Mouse (Mus musculus) NIH3T3 (cell line): ENCODE measurements around the gene Ppt2.

Source experiments
- DNase-seq: peaks from one replicate; pipeline ENCODE4 v3.0.0-alpha.2; 2012; ENCODE audit warnings: low read depth

Ppt2 gene

DNA sequence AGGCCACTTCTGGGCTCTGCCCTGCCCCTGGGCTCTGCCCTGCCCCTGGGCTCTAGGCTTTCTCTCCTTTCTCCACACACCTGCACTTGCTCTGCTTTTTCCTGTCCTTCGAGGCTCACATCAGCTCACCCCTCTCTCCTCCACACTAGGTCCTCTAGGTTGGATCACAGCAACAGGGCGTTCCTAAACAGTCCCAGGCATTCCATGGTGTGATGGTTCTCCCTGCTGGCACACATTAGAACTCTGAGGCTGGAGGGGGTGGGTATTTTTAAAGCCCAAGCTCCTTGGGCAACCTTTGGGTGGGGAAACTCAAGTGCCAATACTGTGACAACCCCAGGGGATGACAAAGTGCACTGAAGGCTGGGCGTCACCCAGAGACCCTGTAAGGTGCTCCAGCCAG is 9.1 kb upstream of the Ppt2 start:
- no peak for DNase-seq

DNA sequence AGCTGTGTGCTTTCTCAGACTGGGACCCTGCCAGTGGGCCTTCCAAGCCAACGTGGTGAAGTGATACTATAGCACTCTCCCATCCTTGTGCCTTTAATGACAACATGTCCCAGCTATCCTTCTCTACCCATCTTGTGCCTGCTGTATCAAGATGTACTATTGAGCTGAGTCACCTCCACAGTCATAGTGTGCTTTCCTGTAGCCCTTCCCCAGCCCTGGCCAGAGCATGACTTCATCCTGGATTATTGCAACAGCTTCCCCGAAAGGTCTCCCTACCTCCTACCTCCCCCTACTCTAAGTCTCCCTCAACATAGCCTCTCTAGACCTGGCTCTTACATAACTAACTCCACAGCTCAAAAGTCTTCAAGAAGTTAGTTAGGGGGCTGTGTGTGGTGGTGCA is 7.4 kb upstream of the Ppt2 start:
- peak; percentile 66 for DNase-seq

DNA sequence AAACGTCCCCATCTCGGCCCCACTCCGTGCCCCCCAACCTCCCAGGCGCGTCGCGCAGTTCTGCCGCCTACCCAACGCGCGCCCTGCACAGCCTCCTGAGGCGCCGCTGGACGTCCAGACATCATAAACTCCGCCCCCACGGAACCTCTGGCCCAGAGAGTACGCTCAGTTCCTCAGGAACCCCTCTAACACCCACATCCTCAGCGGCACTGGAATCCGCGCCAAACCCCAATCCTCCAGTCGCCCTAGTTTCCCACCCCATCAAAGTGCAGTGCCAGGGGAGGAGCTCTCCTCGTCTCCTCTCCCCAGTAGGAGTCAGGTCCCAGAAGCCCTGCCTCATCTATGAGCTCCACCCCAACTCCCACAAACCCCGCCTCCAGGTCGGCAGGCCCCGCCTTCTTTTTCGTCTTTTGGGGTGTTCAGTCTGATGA is 4.0 kb upstream of the Ppt2 start:
- peak; percentile 72 for DNase-seq

DNA sequence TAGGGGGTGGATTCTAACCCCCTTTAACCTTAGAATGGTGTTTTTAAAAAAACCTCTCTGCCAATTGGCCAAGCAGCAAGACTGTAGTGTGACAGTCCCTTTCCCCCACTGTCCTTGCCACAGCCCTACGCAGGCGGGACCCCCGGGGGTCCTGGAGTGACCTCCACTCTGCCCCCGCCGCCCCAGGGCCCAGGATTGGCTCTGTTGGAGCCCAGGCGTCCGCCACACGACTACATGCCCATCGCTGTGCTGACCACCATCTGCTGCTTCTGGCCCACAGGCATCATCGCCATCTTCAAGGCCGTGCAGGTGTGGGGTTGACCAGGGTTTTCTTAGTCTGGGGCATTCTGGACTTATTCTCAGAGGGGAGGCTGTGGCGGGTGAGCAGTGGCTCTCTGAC is 3.3 kb upstream of the Ppt2 start:
- no peak for DNase-seq

DNA sequence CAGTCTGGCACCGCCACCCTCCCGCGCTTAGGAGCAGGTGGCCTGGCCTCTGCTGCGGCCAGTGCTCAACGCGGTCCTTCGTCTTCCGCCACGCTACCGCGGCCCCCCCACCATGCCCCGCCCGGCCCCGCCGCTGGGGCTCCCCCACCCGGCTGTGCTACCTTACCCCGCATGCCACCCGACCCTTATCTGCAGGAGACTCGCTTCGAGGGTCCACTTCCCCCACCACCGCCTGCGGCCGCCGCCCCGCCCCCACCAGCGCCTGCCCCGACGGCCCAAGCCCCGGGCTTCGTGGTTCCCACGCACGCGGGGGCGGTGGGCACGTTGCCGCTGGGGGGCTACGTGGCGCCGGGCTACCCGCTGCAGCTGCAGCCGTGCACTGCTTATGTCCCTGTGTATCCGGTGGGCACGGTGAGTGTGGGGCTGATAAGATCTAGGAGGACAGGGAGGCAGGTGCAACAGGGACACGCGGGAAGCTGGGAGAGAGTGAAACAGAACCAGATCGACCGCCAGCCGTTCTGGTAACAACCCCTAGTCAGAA is 2.5 kb upstream of the Ppt2 start:
- DNase-seq = no peak

DNA sequence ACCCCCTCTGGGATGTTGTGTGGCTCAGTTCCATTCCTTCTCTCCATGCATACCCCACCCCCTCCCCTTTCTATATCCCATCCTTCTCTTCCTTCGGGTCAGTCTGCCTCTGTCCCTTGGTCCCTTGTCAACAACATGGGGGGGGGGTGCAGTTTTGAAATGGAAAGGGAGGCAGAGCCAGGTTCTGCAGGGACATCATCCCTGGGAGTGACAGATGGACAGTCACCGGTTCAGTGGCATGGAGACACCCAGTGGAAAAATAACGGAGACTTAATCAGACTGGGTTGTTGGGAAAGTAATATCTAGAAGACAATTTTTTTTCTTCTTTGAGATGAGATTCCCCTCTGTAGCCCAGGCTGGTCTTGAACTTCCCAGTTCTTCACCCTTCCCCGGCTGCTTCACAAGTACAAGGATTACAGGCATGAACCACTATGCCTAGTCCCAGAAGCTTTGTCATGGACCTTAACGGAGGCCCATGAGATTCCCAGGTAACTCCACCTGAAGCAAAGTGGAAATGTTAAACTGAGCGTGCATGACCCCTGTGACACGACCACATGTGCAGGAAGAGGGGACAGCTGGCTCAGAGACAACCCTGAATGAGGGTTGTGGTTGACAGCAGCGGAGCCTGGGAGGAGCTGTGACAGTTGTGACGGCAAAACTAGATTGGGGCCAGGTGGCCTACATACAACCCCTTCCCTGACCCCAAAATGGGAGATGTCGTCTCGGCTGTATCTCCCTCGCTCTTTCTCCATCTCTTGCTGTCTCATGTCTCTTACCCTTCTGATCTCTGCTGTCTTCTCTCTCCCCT is 1.7 kb upstream of the Ppt2 start:
- DNase-seq = no peak

DNA sequence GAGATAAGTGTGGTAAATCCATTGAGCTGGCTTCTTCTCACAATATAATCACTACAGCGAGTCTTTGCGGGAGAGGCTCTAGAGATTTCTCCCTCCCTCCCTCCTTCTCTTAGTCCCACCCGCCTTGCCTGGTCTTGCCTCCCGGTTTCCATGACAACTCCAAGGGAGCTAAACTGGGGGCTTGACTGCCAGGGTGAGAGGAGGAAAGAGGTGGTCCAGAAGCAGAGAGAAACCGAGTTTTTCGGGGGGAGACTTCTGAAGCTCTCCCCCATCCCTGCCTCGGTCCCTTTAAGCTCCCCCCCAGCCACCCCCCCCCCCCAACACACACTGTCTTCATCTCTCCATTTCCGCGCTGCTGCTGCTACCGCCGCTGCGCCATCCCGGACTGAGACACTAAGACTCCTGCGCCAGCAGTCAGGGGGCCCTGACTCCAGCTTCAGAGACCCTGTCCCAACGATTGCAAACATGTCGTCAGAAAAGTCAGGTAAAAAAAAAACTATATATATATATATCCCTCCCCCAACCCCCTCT is 976 bp upstream of the Ppt2 start, which contains the start of gene Prrt1:
Prrt1 (plus strand) TSS at position 313 of the 531 bp plus-strand sequence.
- DNase-seq = peak; percentile 38

DNA sequence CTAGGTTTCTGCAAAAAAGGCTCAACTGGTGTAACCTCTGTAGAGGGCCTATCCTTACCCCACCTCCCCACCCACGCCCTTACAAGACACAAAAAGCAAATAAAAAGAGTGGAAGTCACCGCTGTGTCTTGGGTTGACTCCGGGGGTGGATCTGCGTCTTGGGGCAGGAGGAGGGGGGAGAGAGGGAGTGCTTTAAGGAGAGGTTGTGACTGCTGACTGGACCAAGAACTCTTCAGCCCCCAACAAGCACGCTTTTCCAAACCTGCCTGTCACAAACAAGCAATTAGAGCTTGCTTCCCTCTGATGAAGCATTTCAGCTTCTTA is 296 bp upstream of the Ppt2 start:
- DNase-seq = no peak

DNA sequence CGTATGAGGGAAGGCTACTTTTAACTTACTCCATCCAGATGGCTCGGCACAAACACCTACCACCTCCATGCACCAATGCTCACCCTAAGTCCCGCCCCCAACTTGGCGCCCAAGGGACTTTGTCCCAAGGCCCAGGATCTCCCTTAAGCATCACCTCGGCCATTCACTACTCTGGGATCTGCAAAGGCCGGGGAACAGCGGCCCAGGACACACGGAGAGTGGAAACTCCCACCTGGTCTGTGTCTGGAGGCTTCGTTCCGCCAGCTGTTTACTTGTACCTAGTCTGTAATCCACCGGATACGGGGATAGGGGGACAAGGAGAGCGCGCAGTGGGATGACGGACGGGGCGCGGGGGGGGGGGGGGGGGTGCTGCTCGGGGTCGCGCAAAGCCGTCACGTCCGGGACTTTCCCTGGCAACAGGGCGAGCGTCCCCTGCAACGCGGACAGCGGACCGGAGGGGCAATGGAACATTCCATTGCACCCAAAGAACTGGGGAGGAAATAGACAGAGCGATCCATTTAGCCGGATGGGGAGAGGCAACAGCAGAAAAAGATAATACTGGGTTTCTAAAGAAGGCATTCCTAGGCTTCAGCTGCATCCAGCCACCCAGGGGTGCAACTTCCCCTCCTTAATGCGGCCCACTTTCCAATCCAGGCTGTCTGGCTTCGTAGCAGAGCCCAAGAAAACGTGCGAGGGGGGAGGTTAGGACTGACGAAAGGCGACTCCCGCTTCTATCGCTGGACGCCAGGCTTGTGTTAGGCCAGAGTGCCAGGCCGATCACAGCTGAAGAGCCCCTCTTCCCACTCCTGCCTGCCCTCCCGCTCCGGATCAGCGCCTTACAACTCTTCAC is 992 bp downstream of the Ppt2 start:
- peak; percentile 96 for DNase-seq

DNA sequence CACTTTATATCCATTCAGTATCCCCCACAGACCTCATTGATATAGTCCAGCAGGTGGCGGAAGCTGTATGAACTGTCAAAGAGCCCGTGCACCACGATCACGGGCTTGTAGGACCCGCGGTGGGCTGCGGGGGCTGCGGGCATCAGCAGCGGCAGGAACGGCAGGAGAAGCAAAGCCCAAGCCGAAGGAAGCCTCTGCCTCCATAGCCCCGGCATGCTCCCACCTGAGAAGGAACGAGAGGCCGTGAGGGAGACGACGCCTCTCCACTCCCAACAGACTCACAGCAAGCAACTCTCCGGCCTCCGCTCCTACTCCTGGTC is 1.6 kb downstream of the Ppt2 start:
- DNase-seq = peak; percentile 80

DNA sequence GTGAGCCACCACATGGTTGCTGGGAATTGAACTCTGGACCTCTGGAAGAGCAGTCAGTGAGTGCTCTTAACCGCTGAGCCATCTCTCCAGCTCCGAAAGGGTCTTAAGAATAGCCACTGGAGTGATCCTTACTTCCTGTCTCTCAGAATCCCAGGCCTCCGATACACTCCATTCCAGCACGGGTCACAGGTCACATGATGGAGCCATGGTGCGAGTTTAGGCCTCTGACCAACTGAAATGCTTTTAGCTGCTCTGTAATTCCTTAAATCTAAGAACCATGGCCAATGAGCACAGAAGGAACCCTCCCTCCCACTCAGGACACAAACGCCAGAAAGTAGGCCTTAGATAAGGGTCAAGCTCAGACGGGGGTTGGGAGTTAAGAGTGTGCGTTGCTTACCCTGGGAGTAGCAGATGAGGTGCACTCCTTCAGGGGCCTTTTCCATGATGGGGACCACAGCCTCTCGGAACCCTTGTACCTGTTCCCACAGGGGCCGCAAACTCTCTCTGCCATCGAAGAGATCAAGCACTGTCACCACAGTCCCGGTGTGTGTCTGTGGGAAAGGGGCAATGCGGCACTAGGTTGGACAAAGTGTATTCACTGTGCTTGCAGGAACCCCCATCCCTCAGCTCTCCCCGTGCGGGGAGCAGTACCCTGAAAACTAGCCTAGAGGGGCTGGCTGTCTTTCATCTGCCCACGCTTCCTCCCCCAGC is 2.1 kb downstream of the Ppt2 start:
- DNase-seq = no peak

DNA sequence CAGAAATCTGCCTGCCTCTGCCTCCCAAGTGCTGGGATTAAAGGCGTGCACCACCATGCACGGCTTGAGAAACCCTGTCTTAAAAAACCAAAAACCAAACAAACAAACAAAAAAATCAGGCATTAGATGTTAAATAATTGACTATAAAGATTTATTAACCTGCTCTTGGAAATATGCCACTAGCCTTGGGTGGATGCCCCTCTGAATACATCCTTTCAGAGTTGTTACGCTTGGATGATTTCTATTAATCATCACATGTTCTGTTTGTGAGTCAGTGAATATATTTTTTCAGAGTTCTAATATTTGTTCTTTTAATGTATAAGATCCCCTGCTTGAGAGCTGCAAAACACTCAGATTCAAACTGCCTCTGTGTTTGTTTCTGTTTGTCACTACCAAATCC is 3.3 kb downstream of the Ppt2 start:
- DNase-seq = peak; percentile 34

DNA sequence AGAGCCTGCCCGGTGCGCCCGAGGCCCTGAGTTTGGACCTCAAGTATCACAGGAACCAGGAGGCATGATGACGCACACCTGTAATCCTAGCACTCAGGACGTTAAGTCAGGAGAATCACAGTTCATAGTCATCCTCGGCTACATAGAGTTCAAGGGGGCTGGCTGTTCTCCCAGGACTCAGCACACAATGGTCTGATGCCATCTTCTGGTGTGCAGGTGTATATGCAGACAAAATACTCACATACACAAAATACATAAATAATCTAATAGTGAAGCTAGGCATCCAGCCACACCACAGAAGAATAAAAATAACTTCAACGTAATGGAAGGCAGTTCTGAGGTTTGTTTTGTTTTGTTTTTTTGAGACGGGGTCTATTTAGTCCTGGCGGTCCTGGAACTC is 5.1 kb downstream of the Ppt2 start:
- no peak for DNase-seq

DNA sequence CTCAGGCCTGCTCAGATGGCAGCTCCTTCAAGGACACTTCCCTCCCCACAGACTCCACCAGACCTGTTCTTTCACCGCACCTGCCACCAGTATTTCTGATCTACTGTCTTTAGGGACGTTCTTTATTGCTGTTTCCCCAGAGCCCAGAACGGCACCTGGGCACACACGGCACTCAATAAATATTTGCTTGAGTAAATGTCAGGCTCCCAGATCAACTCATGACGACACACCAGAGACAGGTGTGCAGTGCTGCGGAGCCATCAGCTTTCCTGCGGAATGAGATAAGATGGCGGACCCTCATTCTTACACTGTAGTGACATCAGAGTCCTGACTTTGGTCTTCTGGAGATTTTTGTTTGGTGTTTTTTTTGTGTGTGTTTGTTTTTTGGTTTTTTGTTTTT is 7.3 kb downstream of the Ppt2 start:
- DNase-seq = no peak

DNA sequence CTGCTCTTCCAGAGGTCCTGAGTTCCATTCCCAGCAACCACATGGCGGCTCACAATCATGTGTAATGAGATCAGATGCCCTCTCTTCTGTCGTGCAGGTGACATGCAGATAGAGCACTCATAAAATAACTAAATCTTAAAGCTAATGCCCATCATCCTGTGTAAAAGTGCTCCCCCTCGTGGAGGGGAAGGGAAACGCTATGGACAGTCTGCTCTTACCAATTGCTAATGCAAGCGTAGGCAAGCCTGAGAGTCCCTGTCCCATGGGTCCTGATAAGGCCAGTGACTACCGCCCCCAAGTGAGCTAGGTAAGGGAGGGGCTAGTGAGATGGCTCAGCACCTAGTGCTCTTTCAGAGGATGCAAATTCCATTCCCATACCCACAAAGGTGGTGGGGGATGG is 9.3 kb downstream of the Ppt2 start:
- DNase-seq = peak; percentile 90

DNA sequence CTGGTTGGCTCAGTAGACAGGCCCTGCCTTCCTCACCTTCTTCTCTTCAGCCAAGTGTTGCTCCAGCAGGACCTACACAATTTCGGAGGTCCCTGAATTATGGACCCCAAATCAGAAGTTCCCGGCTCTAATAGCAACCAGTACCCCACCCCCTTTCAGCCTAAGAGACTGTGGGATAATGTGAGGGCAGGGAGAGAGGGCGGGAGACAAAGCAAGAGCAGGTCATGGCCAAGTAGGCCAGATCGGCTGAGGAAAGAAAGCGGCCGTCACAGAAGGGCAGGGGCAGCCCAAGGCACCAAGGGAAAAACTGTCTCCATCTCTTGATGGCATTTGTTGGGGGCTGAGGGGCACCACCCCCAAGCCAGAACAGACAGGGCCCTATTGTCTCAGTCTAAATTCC is 12.4 kb downstream of the Ppt2 start, which contains the start of gene Egfl8:
Egfl8 (minus strand) TSS at position 101 of the 400 bp plus-strand sequence.
- no peak for DNase-seq

DNA sequence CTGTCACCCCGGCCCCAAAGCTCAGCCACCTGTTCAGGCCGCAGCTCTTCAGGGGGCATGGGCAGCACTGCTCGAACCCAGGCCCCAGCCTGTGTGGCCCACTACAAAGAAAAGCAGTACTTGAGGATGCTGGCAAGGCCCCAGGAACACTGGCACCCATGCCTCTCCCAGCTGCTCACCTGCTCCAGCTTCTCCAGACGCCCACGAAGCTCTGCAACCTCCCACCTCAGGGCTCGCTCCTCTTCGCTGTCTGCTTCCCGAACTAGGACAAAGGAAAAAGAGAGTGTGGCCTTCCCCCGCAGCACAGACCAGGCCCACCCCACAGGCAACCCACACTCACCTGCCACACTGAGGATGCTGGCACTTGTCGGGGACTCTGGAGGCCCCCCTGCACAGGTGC is 14.5 kb downstream of the Ppt2 start:
- DNase-seq = no peak

DNA sequence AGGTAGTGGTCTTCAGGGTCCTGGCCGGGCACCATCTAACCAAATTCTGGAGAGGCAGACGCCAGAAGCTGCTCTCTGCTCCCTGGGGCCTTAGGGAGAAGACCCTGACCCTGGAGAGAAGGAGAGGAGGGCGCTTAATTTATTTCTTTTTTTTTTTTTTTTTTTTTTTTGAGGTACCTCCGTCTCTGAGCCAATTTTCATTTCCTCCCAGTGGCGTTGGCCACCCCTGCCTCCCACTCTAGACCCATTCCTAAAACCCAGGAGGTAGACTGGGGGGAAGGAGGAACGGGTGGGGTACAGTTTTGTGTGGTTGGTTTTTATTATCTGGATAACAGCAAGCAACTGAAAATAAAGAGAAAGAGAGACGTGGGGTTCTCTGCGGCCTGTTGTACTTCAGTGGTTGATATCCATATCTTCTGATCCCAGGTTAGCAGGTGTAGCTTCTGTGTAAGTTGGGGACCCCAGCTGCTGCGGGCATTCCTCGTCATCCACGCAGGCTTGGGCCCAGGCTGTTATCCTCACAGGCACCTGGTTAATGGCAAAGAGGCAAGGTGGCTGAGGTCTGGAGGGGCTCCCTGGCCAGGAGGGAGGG is 15.2 kb downstream of the Ppt2 start:
- DNase-seq = no peak

DNA sequence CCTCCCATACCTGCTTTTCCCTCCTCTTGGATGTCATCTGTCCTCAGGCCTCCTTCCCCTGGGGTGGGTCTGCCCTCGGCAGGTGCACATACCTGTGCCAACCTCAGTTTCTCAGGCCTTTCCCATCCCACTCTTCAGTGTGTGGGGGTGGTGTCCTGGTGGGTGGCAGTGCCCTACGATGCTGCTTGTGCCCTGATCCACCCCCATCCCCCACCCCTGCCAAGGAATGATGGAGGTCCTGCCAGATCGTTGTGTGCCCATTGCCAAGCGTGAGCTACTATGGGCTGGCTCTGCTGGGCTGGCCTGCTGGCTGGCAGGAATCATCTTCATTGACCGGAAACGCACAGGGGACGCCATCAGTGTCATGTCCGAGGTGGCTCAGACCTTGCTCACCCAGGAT is 17.3 kb downstream of the Ppt2 start:
- no peak for DNase-seq

DNA sequence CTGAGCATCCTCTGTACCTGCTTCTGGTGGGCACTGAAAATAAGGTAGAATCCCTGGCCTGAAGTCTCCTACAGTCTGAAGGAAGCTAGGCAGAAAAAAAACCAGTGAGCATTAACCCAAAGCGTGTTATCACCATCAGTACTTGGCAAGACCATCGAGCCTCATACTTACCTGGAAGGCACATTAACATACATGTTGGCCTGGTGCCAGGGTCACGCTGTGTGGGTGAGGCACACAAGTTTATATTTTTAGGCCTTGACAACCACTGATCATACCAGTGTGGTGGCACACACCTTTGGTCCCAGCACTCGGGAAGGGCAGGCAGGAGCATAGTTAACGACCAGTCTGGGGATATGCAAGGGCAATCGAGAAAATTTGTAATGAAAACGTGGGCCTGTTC is 20.3 kb downstream of the Ppt2 start:
- no peak for DNase-seq

DNA sequence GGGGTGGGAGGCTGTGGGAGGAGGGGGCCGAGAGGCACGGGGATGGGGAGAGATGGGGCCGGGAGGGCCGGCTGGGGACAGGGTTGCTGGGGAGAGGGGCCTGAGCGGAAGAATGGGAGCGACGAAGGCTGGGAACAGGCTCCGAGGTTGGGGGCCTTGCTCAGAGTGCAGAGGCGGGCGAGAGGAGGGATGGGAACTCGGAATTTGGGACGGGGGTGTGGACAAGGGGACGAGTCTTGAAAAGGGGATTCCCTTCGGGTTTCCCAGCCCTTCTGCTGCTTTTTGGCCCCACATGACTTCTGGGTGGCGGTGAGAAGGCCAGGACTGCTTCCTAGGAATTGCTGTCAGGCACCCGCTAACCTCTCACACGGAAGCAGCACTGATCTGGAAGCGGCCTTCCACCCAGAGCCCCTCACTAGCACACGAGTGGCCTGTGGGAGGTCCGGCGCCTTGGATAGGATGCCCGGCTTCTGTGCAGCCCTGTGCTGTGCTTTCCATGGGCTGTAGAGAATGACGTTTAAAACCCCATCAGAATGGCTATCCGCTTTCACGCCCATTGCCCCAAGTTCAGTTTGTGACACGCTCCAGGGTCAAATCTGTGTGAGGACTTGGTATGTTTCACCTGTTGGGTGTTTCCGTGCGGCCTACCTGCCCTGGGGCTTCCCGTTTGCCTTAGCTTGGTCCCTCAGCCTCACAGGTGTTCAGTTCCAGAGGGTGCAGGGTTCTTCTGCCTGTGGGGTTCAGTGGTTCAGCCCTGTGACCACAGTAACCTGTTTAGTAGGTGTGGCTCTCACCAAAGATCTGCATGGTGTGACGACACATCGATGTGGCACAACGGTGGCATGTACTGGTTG is 21.9 kb downstream of the Ppt2 start:
- peak; percentile 26 for DNase-seq
